Mouse (Mus musculus) midbrain, embryonic 12.5 days (tissue): ENCODE measurements around the gene Fntb. TPM values are rescaled to one million over a fixed set of nuclear protein-coding genes. Genes with fewer than 3 reads are reported as not detected.
A peak's percentile ranks its signal among the peaks of the same experiment; 100 is the strongest.
"Not testable (repeated sequence)": the region's sequence is repeated elsewhere in the genome, so short reads cannot be mapped to it uniquely, and the experiment has no call there.

Experiments
- ATAC-seq: fragments of 200-750 bp; cut with Nextera tagmentation; 2 replicates; pipeline ENCODE4 v1.8.0; 2017; ENCODE audit warnings: low read depth, moderate TSS enrichment, moderate library complexity; ENCODE audit not compliant: low FRiP score
- H3K27ac ChIP-seq: fragments of 300-500 bp; sonication (generic); replicated peaks from 2 replicates; pipeline ENCODE4 v1.5.1; 2016; ENCODE audit warnings: mild to moderate bottlenecking
- H3K27me3 ChIP-seq: fragments of 300-500 bp; sonication (generic); 2 replicates; pipeline ENCODE4 v1.6.1; 2016; ENCODE audit warnings: mild to moderate bottlenecking
- H3K36me3 ChIP-seq: fragments of 300-500 bp; sonication (generic); 2 replicates; pipeline ENCODE4 v1.6.1; 2016
- H3K4me1 ChIP-seq: fragments of 300-500 bp; sonication (generic); 2 replicates; pipeline ENCODE4 v1.6.1; 2016
- H3K4me2 ChIP-seq: fragments of 300-500 bp; sonication (generic); replicated peaks from 2 replicates; pipeline ENCODE4 v1.6.1; 2016; ENCODE audit warnings: mild to moderate bottlenecking, moderate library complexity
- H3K4me3 ChIP-seq: fragments of 300-500 bp; sonication (generic); 2 replicates; pipeline ENCODE4 v1.5.1; 2016; ENCODE audit warnings: mild to moderate bottlenecking
- H3K9ac ChIP-seq: fragments of 300-500 bp; sonication (generic); replicated peaks from 2 replicates; pipeline ENCODE4 v1.6.1; 2016; ENCODE audit warnings: mild to moderate bottlenecking, moderate library complexity
- H3K9me3 ChIP-seq: fragments of 300-500 bp; sonication (generic); 2 replicates; pipeline ENCODE4 v1.6.1; 2016; ENCODE audit warnings: mild to moderate bottlenecking
- WGBS: fragments of 180-500 bp; shearing (Covaris S2); methylation state at CpG from one replicate; pipeline ENCODE4 v1.1.7; 2016; 5-methylcytosine and 5-hydroxymethylcytosine counted together
- polyA plus RNA-seq: library from polyadenylated mRNA; unstranded; fragments of >200 nt; fragmentation: Nextera tagmentation; extraction: Ambion mirVana; gene quantifications from 2 replicates; pipeline ENCODE4 v1.2.1, GENCODE M21; 2016

Fntb gene
- polyA plus RNA-seq, 1 experiment from 2014 or later, result 36.9 TPM

DNA sequence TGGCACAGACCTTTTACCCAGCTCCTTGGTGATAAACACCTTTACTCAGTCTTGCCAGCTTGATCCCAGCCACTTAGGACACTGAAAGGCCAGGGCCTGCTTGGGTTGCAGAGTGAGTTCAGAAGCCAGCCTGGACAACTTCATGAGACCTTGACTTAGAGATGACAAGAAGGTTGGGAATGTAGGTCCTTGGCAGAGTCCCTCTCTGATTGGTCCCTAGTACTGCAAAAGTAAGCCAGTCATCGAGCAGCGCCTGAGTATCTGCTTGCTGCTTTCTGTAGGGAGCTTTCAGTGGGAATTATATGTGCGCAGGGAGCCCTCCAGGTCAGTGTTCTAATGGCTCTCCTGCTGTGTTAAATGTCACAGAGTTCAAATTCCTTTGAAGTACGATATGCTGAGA is 9.7 kb downstream of the Fntb start:
- 69% methylated on average over 4 of the region's 4 CpGs for WGBS
- no peak overlapping the region for H3K4me3 ChIP-seq
- H3K27me3 ChIP-seq, result no peaks in the 10 kb centered on the region
- H3K36me3 ChIP-seq, result peaks cover 4% of the 10 kb centered on the region
- no peaks in the 10 kb centered on the region for H3K9me3 ChIP-seq
- H3K4me2 ChIP-seq, result no peak overlapping the region
- H3K27ac ChIP-seq, result no peak overlapping the region
- H3K4me1 ChIP-seq, result no peaks in the 10 kb centered on the region
- ATAC-seq, result no peak
- H3K9ac ChIP-seq, result no peak overlapping the region

DNA sequence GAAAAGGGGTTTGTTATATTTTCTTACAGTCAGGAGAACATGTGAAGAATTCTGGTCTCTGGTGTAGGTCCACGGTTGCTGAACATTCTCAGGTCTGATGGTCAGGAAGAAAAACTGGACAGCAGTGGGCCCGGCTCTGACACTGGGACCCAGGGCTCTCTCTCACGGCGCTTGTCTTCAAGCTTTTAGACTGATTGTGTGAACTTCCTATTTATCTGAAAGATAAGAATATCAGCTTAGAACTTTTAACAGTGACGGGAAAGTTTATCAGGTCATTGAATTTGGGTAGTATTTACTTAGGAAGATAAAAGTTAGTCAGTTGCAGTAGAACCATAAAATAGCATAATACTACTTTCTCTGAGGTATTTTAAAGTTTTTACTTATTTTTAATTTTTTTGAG is 11.5 kb downstream of the Fntb start:
- Histone ChIP-seq H3K36me3 (peaks cover 4% of the 10 kb centered on the region), H3K27ac (no peak overlapping the region), H3K4me1 (peaks cover 3% of the 10 kb centered on the region; the same call in 1 of the 2 replicates), H3K4me2 (no peak overlapping the region), H3K9me3 (no peaks in the 10 kb centered on the region), H3K27me3 (no peaks in the 10 kb centered on the region), H3K9ac (no peak overlapping the region), H3K4me3 (no peak overlapping the region)
- 95% methylated on average over 5 of the region's 5 CpGs for WGBS
- ATAC-seq, result no peak

DNA sequence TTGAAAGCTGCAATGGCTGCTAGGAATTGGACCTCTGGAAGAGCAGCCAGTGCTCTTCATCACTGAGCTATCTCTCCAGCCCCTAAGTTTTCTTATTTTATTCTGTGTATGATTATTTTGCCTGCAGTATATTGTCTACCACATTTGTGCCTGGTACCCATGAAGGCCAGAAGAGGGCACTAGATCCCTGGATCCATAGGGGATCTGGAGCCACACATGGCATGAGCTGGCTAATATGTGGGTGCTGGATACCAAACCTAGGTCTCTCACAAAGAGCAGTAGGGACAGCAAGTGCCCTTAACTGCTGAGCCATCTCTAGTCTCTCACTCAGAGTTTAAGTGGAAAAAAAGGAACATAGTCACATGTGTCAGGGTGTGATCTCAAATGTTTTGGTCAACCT is 12.5 kb downstream of the Fntb start:
- ATAC-seq, result no peak
- peaks cover 3% of the 10 kb centered on the region; the same call in 1 of the 2 replicates for H3K4me1 ChIP-seq
- H3K4me3 ChIP-seq, result no peak overlapping the region
- H3K9me3 ChIP-seq, result no peaks in the 10 kb centered on the region
- peaks cover 4% of the 10 kb centered on the region for H3K36me3 ChIP-seq
- H3K9ac ChIP-seq, result no peak overlapping the region
- H3K27me3 ChIP-seq, result no peaks in the 10 kb centered on the region
- no peak overlapping the region for H3K4me2 ChIP-seq
- H3K27ac ChIP-seq, result no peak overlapping the region

DNA sequence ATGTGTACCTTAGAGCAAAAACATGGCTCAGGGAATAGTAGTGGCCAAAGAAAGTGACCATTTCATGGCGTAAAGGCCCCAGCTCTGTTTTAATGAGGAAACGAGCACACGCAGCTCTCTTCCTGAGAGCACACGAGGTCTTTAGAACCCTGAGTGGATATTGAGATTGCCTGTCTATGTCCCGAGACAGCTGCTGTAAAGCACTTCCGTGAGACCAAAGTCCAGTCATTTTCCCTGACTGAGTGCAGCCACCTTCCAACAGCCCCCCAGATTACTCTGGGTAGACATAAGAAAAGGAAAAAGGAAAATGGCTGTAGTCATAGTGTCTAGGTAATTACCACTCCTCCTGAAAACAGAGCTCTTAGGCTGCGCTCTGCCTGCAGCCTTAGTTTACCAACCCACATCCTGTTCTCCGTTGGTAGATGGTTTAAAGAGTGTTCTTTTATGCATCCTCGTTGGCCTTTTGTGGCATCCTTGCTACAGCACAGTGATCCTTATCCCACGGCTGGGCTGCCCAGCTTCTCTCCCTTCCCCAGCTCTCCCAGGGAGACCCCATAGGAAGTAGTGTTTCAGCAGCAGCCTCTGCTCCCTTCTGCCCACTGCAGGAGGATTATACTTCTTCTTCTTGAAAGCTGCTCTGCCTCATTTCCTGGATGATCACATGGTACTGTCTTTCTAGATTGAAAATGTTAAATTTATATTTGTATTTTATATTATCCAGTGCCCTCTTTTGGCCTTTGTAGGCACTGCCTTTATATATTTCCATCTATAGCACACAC is 13.1 kb downstream of the Fntb start:
- H3K27me3 ChIP-seq, result no peaks in the 10 kb centered on the region
- peaks cover 3% of the 10 kb centered on the region; the same call in 1 of the 2 replicates for H3K4me1 ChIP-seq
- 84% methylated on average over 10 of the region's 10 CpGs for WGBS
- H3K9me3 ChIP-seq, result no peaks in the 10 kb centered on the region
- H3K36me3 ChIP-seq, result peaks cover 4% of the 10 kb centered on the region
- no peak overlapping the region for H3K4me2 ChIP-seq
- no peak for ATAC-seq
- H3K9ac ChIP-seq, result no peak overlapping the region
- no peak overlapping the region for H3K4me3 ChIP-seq
- no peak overlapping the region for H3K27ac ChIP-seq

DNA sequence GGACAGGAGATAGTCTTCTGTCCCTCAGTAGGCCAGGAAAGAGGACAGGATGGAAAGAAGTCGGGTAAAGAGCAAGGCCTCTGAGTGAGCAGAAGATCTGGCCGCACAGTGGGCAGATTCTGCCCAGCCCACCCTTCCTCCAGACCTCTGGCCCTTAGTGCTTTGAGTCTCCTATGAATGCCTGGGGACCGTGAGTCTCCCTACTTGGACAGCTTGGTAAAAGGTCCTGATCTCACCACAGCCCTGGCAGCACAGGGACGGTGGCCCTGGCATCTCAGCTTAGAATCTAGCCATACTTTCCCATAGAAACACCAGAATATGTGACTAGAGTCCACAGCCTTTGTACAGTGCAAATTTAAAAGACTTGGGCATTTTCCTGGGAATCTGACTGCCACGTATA is 14.6 kb downstream of the Fntb start:
- Histone ChIP-seq H3K27me3 (no peaks in the 10 kb centered on the region), H3K4me1 (peaks cover 3% of the 10 kb centered on the region; the same call in 1 of the 2 replicates), H3K4me3 (no peak overlapping the region), H3K36me3 (peaks cover 4% of the 10 kb centered on the region), H3K9me3 (no peaks in the 10 kb centered on the region), H3K9ac (no peak overlapping the region), H3K4me2 (no peak overlapping the region), H3K27ac (no peak overlapping the region)
- no peak for ATAC-seq
- 74% methylated on average over 5 of the region's 5 CpGs for WGBS

DNA sequence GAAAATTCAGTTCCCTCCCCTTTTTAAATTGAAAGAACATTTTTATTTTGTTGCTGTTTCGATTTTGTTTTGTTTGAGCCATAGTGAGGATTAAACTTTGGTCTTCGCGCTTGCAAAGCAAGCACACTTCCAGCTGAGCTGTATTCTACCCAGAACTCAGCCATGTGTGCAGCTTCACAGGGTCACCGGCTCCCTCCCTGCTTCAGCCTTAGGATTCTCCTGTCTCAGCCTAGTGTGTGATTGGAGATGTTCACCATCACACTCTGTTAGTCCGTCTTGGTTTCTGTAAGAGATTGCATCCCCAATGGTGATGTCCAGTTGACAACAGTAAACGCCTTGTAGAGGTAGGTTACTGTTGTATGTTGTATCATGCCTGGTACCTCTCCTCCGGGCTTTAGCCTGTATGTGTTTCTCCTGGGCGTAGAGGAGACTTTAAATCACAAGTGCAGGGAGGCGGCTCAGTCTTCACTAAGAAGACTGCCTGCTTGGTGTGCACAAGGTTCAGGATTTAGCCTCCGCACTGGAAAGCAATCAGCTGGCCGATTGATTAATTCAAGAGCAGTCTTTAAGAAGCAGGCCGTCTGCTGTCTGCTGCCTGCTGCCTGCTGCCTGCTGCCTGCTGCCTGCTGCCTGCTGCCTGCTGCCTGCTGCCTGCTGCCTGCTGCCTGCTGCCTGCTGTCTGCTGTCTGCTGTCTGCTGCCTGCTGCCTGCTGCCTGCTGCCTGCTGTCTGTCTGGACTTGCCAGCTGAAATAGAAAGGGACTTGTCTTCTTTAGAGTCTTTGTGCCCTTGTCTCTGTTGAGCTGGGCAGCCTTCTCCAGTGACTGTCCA is 15.5 kb downstream of the Fntb start:
- peaks cover 3% of the 10 kb centered on the region; the same call in 1 of the 2 replicates for H3K4me1 ChIP-seq
- WGBS, result 52% methylated on average over 12 of the region's 12 CpGs
- H3K36me3 ChIP-seq, result peaks cover 4% of the 10 kb centered on the region
- no peaks in the 10 kb centered on the region for H3K9me3 ChIP-seq
- ATAC-seq, result peak; percentile 65; the same call in 1 of the 2 replicates
- peak overlapping the region; percentile 56 for H3K27ac ChIP-seq
- H3K4me2 ChIP-seq, result no peak overlapping the region
- H3K9ac ChIP-seq, result no peak overlapping the region
- H3K4me3 ChIP-seq, result no peak overlapping the region
- H3K27me3 ChIP-seq, result no peaks in the 10 kb centered on the region

DNA sequence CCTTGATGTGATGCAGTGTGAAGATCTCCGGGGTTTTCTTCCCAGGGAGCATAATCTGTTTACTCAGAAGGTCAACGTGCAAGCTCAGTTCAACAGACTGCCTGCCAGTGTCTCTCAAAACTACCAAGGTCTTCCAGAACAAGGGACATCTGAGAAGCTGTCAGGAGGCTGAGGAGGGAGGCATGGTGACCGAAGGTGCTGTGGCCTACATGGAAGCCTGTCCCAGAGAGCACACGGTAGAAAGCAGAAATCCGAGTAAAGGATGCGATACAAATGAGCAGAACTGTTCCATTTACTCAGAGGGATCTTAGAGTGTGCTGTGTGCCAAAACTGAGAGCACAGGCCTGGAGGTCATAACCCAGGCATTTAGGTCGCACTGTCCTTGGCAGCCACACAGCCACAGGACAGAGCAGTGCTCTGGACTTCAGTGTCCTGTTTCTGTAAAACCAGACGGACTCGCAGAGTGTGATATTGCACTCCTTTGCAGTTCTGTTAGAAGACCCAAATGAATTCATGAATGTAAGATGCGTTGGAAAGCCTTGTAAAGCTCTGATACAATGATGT is 18.7 kb downstream of the Fntb start:
- no peak overlapping the region for H3K4me3 ChIP-seq
- H3K36me3 ChIP-seq, result no peaks in the 10 kb centered on the region
- no peaks in the 10 kb centered on the region for H3K9me3 ChIP-seq
- 77% methylated on average over 10 of the region's 10 CpGs for WGBS
- ATAC-seq, result no peak
- no peak overlapping the region for H3K4me2 ChIP-seq
- H3K27ac ChIP-seq, result no peak overlapping the region
- H3K27me3 ChIP-seq, result no peaks in the 10 kb centered on the region
- H3K9ac ChIP-seq, result no peak overlapping the region
- H3K4me1 ChIP-seq, result peaks cover 3% of the 10 kb centered on the region; the same call in 1 of the 2 replicates

DNA sequence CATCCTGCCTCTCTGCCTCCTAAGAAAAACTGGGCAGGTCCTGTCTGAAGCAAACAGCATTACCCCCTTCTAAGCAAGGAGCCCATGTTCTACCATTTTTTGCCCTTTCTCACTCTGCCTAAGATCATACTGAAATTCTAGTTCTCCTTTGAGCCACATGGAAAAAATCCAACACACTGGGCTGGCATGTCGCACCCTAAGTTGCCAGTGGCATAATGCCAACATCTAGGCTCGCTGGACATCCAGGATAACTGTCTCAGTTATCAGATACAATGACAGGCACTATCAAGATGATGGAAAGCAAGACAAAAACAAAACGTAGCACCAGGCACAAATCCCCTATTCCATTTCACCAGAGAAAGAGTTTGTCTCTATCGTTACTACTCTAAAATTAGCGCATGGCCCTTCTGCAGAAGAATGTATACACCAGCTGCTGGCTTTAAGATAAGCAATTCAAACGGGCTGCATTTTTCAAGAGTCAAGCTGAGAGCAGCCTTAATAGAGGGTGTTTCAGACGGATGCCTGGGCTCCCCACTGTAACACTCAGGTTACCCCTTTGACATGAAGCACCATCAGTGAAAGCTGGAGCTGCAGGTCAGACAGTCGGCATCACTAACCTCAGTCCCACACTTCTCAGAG is 25.2 kb downstream of the Fntb start:
- ATAC-seq, result no peak
- no peaks in the 10 kb centered on the region for H3K27me3 ChIP-seq
- no peak overlapping the region for H3K9ac ChIP-seq
- no peaks in the 10 kb centered on the region for H3K9me3 ChIP-seq
- no peaks in the 10 kb centered on the region for H3K4me1 ChIP-seq
- no peak overlapping the region for H3K27ac ChIP-seq
- 67% methylated on average over 8 of the region's 8 CpGs for WGBS
- H3K4me2 ChIP-seq, result no peak overlapping the region
- H3K4me3 ChIP-seq, result no peak overlapping the region
- H3K36me3 ChIP-seq, result no peaks in the 10 kb centered on the region

DNA sequence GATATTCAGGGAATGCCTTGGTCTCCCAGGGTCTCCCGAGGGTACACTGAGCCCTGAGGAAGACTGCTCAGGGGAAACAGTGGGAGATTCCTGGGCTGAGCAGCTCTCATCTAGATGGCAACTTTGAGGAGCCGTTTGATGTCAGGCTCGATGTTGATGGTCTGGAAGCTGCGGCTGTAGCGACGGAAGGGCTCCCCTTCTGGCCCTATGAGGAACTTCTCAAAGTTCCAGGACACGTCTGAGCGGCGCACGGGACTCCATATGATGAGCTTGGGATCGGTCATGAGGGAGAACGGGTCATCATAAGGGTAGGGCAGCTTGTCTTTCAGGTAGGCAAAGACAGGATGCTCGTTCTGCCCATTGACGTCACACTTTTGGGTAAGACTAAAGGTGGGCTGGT is 27.2 kb downstream of the Fntb start:
- not testable (repeated sequence) for H3K4me1 ChIP-seq

DNA sequence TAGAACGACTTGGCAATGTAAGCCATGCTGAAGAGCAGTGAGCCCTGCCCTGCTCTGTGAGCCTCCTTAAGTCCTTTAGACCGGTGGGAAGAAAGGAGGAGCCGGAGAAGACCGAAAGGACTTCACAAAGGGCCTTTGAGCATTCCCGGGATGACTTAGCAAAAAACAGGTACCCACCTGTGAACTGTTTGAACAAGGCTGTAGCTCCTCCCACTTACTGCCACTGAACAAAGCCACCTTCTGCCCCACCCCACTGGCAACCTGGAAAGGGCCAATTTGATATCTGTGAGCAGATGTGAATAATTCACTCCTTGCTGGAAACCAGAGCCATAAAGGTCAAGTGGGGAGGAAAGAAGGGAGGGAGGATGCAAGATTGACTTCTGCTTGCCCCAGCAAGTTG is 30.0 kb downstream of the Fntb start, which contains the start of gene Gpx2:
Gene Gpx2 (minus strand): TSS at position 205 of the 400 bp plus-strand sequence.
- no peak within 1 kb of the TSS for H3K9ac ChIP-seq
- H3K4me3 ChIP-seq, result no peak within 1 kb of the TSS
- no peaks in the 10 kb centered on the region for H3K27me3 ChIP-seq
- WGBS, result 83% methylated on average over 5 of the region's 5 CpGs
- H3K4me1 ChIP-seq, result peaks cover 2% of the 10 kb centered on the region; the same call in 1 of the 2 replicates
- H3K9me3 ChIP-seq, result no peaks in the 10 kb centered on the region
- no peak within 1 kb of the TSS for H3K27ac ChIP-seq
- H3K36me3 ChIP-seq, result no peaks in the 10 kb centered on the region
- no peak for ATAC-seq
- H3K4me2 ChIP-seq, result no peak within 1 kb of the TSS

More for the DNA sequence above, 27.2 kb downstream of the Fntb start:
- not testable (repeated sequence) for H3K9ac ChIP-seq, H3K9me3 ChIP-seq, H3K36me3 ChIP-seq, H3K27me3 ChIP-seq, ATAC-seq, H3K4me2 ChIP-seq, H3K27ac ChIP-seq, H3K4me3 ChIP-seq
- WGBS, result 55% methylated on average over 14 of the region's 14 CpGs

DNA sequence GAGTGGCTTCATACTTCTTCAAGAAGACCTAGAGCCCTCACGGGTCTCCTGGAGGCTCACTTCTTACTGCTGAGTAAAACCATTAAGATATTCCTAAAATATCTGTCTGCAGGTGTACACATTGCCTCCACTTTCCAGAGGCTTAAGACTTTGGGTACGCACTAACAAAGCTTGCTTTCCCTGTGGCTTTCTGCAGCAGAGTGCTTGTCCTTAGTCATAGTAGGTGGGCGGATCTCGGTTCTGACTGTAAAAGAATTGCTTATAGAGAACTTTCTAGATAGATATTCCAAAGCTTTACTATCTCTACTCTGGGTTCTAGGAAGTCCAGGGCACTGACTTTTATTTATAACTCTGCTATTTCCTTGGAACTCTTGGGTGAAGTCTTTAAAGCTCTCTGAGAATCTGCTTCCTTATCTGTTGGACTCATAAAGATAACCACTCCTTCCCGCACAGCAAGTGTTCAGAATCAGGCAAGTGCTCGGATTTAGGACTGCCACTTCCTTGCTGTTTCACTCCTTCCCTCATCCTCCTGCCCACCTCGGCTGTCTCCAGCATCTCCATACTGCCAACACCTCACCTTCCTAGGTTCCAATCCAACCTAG is 31.6 kb downstream of the Fntb start:
- Histone ChIP-seq H3K4me2 (no peak overlapping the region), H3K9ac (no peak overlapping the region), H3K27me3 (no peaks in the 10 kb centered on the region), H3K36me3 (no peaks in the 10 kb centered on the region), H3K9me3 (no peaks in the 10 kb centered on the region), H3K27ac (no peak overlapping the region), H3K4me1 (peaks cover 2% of the 10 kb centered on the region; the same call in 1 of the 2 replicates), H3K4me3 (no peak overlapping the region)
- 88% methylated on average over 7 of the region's 7 CpGs for WGBS
- ATAC-seq, result no peak
